Mouse (Mus musculus): Measurements from ENCODE around the gene Pxylp1.
"Not testable (repeated sequence)": the region's sequence is repeated elsewhere in the genome, so short reads cannot be mapped to it uniquely, and the experiment has no call there.

The Pxylp1 gene

GRCm38 (mm10) chr9:96892546-96892945 is at the start of gene Pxylp1:
TSS of gene Pxylp1 (minus strand) at chr9:96892669.
- DNase-seq (ENCODE audit: low spot score), result no peak

GRCm38 (mm10) chr9:96938887-96939286 is 46.4 kb upstream of the Pxylp1 start:
- no peak for DNase-seq (ENCODE audit: low spot score)

DNA sequence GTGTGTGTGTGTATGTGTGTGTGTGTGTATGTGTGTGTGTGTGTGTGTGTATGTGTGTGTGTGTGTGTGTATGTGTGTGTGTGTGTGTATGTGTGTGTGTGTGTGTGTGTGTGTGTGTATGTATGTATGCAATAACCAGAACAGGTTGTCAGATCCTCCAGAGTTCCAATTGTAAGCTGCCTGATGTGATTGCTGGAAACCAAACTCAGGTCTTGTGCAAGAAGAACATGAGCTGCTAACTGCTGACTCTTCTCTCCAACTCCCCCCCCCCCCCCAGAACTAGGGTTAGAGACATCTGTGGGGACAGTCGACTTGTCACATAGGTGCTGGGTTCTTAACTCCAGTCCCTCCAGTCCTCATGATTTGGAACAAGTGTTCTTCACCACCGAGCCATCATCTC is 44.0 kb upstream of the Pxylp1 start:
- DNase-seq (ENCODE audit: low spot score), result not testable (repeated sequence)

- DNase-seq (ENCODE audit: low spot score), result no peak
These were observed 43.3 kb upstream of the Pxylp1 start for GRCm38 (mm10) chr9:96935556-96936300.

- no peak for DNase-seq (ENCODE audit: low spot score)
These were observed 42.3 kb upstream of the Pxylp1 start for GRCm38 (mm10) chr9:96934816-96935215.

DNA sequence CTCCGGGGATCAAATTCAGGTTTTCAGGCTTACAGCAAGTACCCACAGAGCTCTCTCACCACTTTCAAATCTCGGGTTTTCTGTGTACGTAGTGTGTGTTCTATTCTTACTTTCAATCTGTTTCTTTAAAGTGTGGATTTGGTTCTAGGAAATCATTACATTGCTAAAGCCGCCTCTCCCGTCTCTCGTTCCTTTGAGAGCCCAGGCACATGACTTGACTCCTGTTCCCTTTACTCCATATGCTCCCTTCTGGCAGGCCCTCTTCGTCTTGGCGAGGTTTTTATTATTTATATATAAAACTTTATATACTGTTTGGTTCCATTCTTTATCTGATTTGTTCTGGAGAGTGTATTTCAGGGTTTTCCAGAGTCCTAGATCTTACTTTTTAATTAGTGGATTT is 40.3 kb upstream of the Pxylp1 start:
- no peak for DNase-seq (ENCODE audit: low spot score)

DNA sequence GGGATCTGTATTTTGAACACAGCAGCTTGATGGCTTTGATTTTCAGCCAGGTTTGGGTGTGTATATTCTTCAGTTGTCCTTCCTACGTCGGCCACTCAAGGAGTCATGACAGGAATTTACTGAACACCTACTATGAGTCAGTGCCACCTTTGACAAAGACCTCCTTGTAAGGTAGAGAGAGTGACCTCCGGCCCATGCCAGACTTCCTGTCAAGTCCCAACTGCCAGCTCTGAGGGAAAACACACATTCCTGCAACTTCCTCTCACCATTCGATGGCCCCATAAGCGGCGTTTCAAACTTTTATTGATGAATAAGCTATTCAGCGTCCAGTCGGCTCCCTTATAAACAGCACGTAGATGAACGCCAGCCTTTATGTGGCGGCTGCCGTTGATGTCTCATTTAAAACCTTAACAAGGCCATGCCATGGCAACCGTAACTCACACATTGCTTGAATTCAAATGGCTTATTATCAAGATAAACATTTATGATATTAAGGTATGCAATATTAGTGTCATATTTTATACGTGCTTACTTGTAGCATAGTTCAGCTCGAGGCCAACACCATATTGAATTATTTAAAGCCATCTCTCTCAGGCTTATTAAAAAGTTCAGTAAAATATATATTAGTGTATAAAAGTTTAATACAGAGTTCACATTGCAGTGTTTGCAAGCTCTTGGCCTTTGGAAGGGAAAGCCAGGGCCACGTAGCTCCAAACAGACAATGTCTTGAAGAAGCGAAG is 31.3 kb upstream of the Pxylp1 start:
- no peak for DNase-seq (ENCODE audit: low spot score)

DNA sequence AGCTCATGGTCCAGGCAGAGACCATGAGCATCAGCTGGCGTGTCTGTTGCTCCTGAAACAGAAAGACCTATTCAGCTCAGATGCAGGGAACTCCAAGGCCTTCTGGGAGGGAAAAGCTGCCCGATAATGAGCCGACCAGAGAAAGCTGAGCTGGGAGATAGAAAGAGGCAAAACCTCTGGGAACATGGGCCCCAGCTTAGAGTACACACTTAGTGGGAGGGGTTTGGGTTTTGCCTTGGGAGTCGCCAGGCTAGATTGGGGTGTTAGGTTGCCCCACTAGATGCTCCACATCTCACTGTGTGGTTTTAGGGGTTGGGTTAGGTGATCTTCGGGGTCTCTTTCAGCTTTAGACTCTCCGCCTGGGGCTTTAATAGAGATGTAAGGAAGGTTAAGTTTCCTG is 30.6 kb upstream of the Pxylp1 start:
- DNase-seq (ENCODE audit: low spot score), result no peak

GRCm38 (mm10) chr9:96916620-96917538 is 24.4 kb upstream of the Pxylp1 start:
- peak; percentile 94 for DNase-seq (ENCODE audit: low spot score)

DNA sequence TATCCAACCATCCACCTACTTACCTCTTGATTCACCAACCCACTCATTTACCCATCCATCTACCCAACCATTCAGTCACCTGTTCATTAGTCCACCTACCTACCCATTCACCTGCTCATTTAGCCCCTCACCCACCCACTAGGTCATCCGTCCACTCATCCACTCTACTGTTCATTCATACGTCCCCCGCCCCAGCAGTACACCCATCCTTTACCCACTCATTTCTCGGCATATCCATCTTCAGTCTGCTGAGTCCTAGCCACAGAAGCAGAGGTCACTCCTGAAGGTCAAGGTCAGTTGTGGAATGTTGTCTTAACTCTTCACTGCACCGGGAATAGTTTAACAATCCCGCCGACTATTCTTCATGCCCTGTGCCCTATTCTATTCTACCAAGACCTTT is 23.6 kb upstream of the Pxylp1 start:
- DNase-seq (ENCODE audit: low spot score), result no peak

DNA sequence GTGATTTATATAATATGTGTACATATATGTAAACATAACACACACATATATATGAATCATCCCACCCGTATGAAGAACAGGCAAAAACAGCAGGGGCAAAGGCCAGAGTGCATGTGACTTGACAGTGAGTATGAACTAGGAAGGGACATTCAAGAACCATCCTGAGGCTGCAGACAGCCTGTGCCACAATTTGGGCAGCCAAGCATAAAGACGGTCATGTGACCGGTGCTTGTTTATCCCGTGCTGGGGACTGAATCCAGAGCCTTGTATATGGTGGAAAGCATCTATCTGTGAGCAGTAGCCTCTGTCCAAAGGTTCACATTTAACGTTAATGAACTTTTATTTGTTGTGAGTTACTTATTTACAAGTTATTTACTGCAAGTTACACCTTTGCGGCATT is 22.4 kb upstream of the Pxylp1 start:
- DNase-seq (ENCODE audit: low spot score), result no peak

DNA sequence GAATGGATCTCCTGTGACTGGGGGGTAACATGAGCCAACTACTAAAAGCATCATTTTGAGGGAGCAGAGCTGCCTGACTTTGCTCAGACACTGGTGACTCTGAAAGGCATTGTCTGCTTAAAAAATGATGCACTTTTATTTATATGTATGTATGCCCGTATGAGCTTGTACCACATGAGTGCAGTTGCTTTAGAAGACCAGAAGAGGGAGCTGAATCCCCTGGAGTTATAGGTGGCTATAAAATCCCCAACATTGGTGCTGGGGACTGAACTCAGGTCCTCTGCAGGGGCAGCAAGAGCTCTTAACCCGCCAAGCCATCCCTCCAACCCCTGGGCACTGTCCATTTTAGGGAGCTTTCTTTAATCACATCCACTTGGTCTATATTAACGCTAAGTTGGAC is 21.5 kb upstream of the Pxylp1 start:
- no peak for DNase-seq (ENCODE audit: low spot score)

DNA sequence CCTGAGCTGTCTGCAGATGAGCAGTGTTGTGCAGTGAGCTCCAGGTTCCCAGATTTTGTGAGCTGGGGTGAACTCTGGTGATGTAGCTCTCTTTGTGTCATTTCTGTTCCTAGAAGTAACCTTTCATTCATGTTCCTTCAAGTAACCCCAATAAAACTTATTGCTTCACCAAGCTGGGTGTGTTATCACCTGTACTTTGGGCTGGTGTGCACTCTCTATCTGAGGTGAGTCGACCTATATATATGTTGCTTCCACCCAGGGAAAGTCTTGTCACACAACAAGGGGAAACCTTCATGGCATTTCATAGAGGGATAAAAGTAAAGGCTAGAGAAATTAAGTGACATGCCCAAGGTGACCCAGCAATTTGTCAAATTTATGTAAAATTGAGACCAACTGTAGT is 17.0 kb upstream of the Pxylp1 start:
- no peak for DNase-seq (ENCODE audit: low spot score)

GRCm38 (mm10) chr9:96908737-96909136 is 16.3 kb upstream of the Pxylp1 start:
- DNase-seq (ENCODE audit: low spot score), result no peak

DNA sequence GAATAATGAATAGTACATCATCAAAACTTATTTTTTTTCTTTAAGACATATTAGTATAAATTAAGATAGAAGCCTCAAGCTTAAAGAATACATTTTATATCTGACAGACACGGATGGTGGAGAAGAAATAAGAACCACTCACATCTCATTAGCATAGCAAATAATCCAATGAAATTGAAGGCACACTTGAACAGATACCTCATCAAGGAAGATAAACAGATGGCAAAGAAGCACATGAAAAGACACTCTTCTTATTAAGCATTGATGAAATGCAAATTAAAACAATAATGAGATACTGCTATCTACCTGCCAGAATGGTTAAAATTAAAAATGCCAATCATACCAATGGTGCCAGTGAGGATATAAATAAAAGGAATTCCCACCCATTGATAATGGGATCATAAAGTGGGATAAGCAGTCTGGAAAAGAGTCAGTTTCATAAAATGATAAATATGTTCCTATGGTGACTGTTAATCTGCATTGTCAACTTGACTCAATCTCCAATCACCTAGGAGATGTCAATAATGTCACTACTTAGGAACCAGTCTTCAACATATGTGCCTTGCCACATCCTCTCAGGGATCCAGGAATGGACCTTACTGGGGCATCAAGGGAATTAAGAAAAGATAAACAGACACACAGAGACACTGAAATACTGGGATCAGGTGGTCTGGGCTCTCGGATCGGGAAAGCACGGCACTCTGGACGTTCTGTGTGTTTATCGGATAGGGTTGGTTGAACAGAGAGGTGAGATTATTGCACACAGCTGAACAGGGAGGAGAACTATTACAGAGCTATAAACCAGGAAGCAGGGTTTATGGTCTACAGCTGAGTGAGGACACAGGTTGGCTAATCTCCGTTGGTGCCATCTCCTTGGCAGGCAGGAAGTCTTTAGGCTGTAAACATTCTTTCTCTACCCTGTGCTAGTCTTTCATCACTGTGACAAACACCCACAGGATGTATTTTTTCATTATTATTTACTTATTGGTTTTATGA is 12.2 kb upstream of the Pxylp1 start:
- no peak for DNase-seq (ENCODE audit: low spot score)

- DNase-seq (ENCODE audit: low spot score), result no peak
These were observed 7.2 kb upstream of the Pxylp1 start for GRCm38 (mm10) chr9:96899717-96900116.

DNA sequence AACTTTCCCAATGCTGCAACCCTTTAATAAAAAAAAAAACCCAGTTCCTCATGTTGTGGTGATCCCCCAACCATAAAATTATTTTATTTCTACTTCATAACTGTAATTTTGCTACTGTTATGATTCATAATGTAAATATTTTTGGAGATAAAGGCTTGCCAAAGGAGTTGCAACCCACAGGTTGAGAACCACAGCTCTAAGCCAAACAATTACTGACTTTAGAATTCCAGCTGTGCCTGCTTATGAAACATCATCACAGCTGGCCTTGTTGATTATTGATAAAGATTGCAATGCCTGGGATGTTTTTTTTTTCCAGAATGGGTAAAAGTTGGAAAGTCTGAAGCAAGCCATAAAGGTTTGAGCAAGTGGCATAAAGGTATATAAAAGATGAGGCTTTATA is 6.5 kb upstream of the Pxylp1 start:
- no peak for DNase-seq (ENCODE audit: low spot score)

- no peak for DNase-seq (ENCODE audit: low spot score)
These were observed 4.2 kb upstream of the Pxylp1 start for GRCm38 (mm10) chr9:96896690-96897089.

GRCm38 (mm10) chr9:96893582-96893981 is 1.1 kb upstream of the Pxylp1 start:
- DNase-seq (ENCODE audit: low spot score), result no peak

DNA sequence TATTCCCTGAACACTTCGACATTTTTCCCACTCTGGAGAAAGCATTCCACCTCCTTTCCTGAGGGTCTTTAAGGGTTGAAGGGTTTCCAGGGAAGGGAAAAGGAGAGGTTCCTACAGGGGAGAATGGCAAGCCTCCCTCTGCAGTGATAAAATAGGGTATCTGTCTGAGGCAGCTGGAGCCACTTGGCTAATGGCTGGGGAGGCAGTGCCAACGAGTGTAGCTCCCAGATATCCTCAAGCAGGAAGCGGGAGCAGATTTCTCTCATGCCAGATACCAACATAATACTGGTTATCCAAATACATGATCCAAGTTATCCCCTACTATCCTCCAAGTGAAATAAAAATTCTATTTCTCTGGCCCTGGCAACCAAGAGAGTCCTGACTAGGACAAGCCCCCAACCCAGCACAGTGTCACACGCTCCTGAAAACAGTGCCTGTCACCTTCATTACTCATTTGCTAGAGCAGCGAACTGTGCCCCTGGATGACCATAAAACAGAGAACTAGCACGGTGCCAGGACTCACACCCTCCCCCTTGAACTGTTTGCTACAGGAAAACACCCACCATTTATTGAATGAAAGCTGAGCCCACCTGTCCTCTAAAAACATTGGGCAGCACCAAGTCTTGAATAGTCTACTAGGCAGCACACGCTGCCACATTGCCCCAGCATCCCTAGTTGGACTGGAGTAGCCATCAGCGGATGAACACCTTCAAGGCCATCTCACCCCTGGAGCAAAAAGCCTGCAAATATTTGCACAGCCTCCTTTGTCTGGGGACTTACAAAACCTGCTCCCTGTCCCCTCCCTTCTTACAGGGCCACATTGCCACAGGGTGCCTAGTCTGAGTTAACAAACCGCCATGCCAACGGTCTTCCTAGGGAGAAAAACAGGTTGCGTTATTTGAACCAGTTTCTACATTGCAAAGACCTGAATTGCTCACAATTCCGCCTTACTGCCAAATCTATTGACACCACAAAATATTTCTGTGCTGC is 833 bp downstream of the Pxylp1 start:
- DNase-seq (ENCODE audit: low spot score), result peak; percentile 26

Data from urinary bladder, postnatal 14 days (tissue).